Mouse (Mus musculus) myocyte (in vitro differentiated cells): ENCODE measurements around the gene Vti1a. TPM values are rescaled to one million over a fixed set of nuclear protein-coding genes. Genes with fewer than 3 reads are reported as not detected.

Experiments
- H3K27me3 ChIP-seq: one replicate; pipeline ENCODE4 v1.6.1; 2011; ENCODE audit not compliant: control insufficient read depth, insufficient read depth, insufficient read length
- H3K36me3 ChIP-seq: one replicate; pipeline ENCODE4 v1.6.1; 2011; ENCODE audit not compliant: control insufficient read depth, insufficient read depth
- H3K4me2 ChIP-seq: one replicate; pipeline ENCODE4 v1.6.1; 2011; ENCODE audit warnings: low read depth, control low read depth
- H3K4me3 ChIP-seq: one replicate; pipeline ENCODE4 v1.5.1; 2011; ENCODE audit warnings: mild to moderate bottlenecking, control low read depth, moderate library complexity
- H3K79me2 ChIP-seq: one replicate; pipeline ENCODE4 v1.6.1; 2011; ENCODE audit not compliant: control insufficient read depth, insufficient read depth
- H3ac ChIP-seq: one replicate; pipeline ENCODE4 v1.6.1; 2011; ENCODE audit not compliant: control insufficient read depth, insufficient read length
- CEBPB ChIP-seq: IDR thresholded peaks from 2 replicates; pipeline ENCODE4 v1.6.1; 2011; ENCODE audit warnings: mild to moderate bottlenecking, moderate library complexity; ENCODE audit not compliant: poor library complexity, insufficient read depth, severe bottlenecking
- E2F4 ChIP-seq: IDR thresholded peaks from one replicate; pipeline ENCODE4 v1.6.1; 2011; ENCODE audit warnings: mild to moderate bottlenecking, control low read depth, moderate library complexity; ENCODE audit not compliant: insufficient read depth
- MAX ChIP-seq: IDR thresholded peaks from one replicate; pipeline ENCODE4 v1.6.1; 2011; ENCODE audit warnings: low read depth, mild to moderate bottlenecking, control low read depth
- MYOD1 ChIP-seq, 3 experiments: IDR thresholded peaks; one replicate each; pipeline ENCODE4 v1.6.1; 2011; ENCODE audit warnings: control low read depth in 2 of 3, low read depth in 2 of 3, mild to moderate bottlenecking in 2 of 3, moderate library complexity in 1 of 3; ENCODE audit not compliant: insufficient read length in 2 of 3, control insufficient read depth in 1 of 3
- MYOG ChIP-seq, 3 experiments: IDR thresholded peaks; one replicate each; pipeline ENCODE4 v1.6.1; 2011; ENCODE audit warnings: control low read depth in 2 of 3, low read depth in 2 of 3, mild to moderate bottlenecking in 2 of 3; ENCODE audit not compliant: insufficient read length in 2 of 3, control insufficient read depth in 1 of 3, insufficient read depth in 1 of 3
- POLR2A ChIP-seq: IDR thresholded peaks from one replicate; pipeline ENCODE4 v1.6.1; 2011; ENCODE audit warnings: low read depth, mild to moderate bottlenecking, control low read depth, moderate library complexity; ENCODE audit not compliant: insufficient read length
- POLR2AphosphoS2 ChIP-seq: IDR thresholded peaks from one replicate; pipeline ENCODE4 v1.6.1; 2011; ENCODE audit warnings: low read depth, control low read depth; ENCODE audit not compliant: insufficient read length
- REST ChIP-seq: IDR thresholded peaks from one replicate; pipeline ENCODE4 v1.6.1; 2011; ENCODE audit warnings: mild to moderate bottlenecking, control low read depth, moderate library complexity; ENCODE audit not compliant: insufficient read depth, insufficient read length
- SRF ChIP-seq: IDR thresholded peaks from one replicate; pipeline ENCODE4 v1.6.1; 2011; ENCODE audit warnings: low read depth; ENCODE audit not compliant: control insufficient read depth, insufficient read length
- TCF12 ChIP-seq: IDR thresholded peaks from one replicate; pipeline ENCODE4 v1.6.1; 2011; ENCODE audit warnings: mild to moderate bottlenecking, control low read depth; ENCODE audit not compliant: poor library complexity, insufficient read depth, severe bottlenecking
- TCF3 ChIP-seq: IDR thresholded peaks from one replicate; pipeline ENCODE4 v1.6.1; 2011; ENCODE audit warnings: low read depth, control low read depth; ENCODE audit not compliant: insufficient read length
- USF1 ChIP-seq: IDR thresholded peaks from one replicate; pipeline ENCODE4 v1.6.1; 2011; ENCODE audit warnings: low read depth, mild to moderate bottlenecking, control low read depth, moderate library complexity
- polyA plus RNA-seq: library from polyadenylated mRNA; unstranded; fragments of >200 nt; fragmentation: generic; extraction: Trizol; gene quantifications from one replicate; pipeline ENCODE4 v1.2.1, GENCODE M21; 2012; ENCODE audit warnings: missing spikeins

The Vti1a gene
- polyA plus RNA-seq, 1 experiment = 10.5 TPM

GRCm38 (mm10) chr19:55597951-55598350 is 281.9 kb downstream of the Vti1a start:
- H3K36me3 ChIP-seq = no peaks in the 10 kb centered on the region
- TF ChIP-seq TCF12 = no peak
- TF ChIP-seq E2F4 = no peak

GRCm38 (mm10) chr19:55599124-55599523 is 283.0 kb downstream of the Vti1a start:
- H3K27me3 ChIP-seq = no peaks in the 10 kb centered on the region
- H3K4me3 ChIP-seq = no peak overlapping the region
- no peak for TF ChIP-seq POLR2A
- no peak for TF ChIP-seq MAX
- TF ChIP-seq SRF = no peak
- TF ChIP-seq POLR2AphosphoS2 = no peak
- no peak for TF ChIP-seq MYOD1 (IDR thresholded peaks at IDR 0.05; ENCODE audit: control insufficient read depth in 1 of 3, insufficient read length in 2 of 3, low read depth in 2 of 3)
- TF ChIP-seq E2F4 = no peak
- TF ChIP-seq USF1 = no peak
- TF ChIP-seq CEBPB = no peak
- TF ChIP-seq REST = no peak
- peak overlapping the region; percentile 27 for H3K4me2 ChIP-seq
- no peaks in the 10 kb centered on the region for H3K79me2 ChIP-seq
- H3ac ChIP-seq = no peak overlapping the region
- no peaks in the 10 kb centered on the region for H3K36me3 ChIP-seq

More at GRCm38 (mm10) chr19:55597951-55598350, 281.9 kb downstream of the Vti1a start:
- no peaks in the 10 kb centered on the region for H3K27me3 ChIP-seq
- H3K79me2 ChIP-seq = no peaks in the 10 kb centered on the region
- H3K4me3 ChIP-seq = no peak overlapping the region
- H3K4me2 ChIP-seq = no peak overlapping the region
- no peak overlapping the region for H3ac ChIP-seq

- no peaks in the 10 kb centered on the region for H3K79me2 ChIP-seq
- no peak overlapping the region for H3K4me3 ChIP-seq
- TF ChIP-seq TCF3 (no peak), MYOG (IDR thresholded peaks at IDR 0.05; ENCODE audit: control insufficient read depth in 1 of 3, insufficient read depth in 1 of 3, insufficient read length in 2 of 3, low read depth in 2 of 3) (no peak), POLR2A (no peak), CEBPB (no peak), SRF (no peak), TCF12 (no peak), MAX (no peak), MYOD1 (IDR thresholded peaks at IDR 0.05; ENCODE audit: control insufficient read depth in 1 of 3, insufficient read length in 2 of 3, low read depth in 2 of 3) (no peak), REST (no peak), POLR2AphosphoS2 (no peak), USF1 (no peak), E2F4 (no peak)
- H3K27me3 ChIP-seq = no peaks in the 10 kb centered on the region
- no peak overlapping the region for H3K4me2 ChIP-seq
- H3K36me3 ChIP-seq = no peaks in the 10 kb centered on the region
- H3ac ChIP-seq = no peak overlapping the region
Observed at GRCm38 (mm10) chr19:55607725-55608124, 291.6 kb downstream of the Vti1a start.

GRCm38 (mm10) chr19:55608858-55609375 is 292.8 kb downstream of the Vti1a start:
- H3K4me3 ChIP-seq = no peak overlapping the region
- TF ChIP-seq REST (no peak), POLR2A (no peak), USF1 (no peak), MAX (no peak), CEBPB (no peak), MYOG (IDR thresholded peaks at IDR 0.05; ENCODE audit: control insufficient read depth in 1 of 3, insufficient read depth in 1 of 3, insufficient read length in 2 of 3, low read depth in 2 of 3) (no peak), POLR2AphosphoS2 (no peak), TCF3 (no peak), TCF12 (no peak), E2F4 (no peak), SRF (no peak), MYOD1 (IDR thresholded peaks at IDR 0.05; ENCODE audit: control insufficient read depth in 1 of 3, insufficient read length in 2 of 3, low read depth in 2 of 3) (no peak)
- no peak overlapping the region for H3ac ChIP-seq
- H3K27me3 ChIP-seq = no peaks in the 10 kb centered on the region
- no peaks in the 10 kb centered on the region for H3K36me3 ChIP-seq
- H3K4me2 ChIP-seq = no peak overlapping the region
- no peaks in the 10 kb centered on the region for H3K79me2 ChIP-seq

- no peaks in the 10 kb centered on the region for H3K27me3 ChIP-seq
- H3ac ChIP-seq = no peak overlapping the region
- no peak overlapping the region for H3K4me3 ChIP-seq
- no peaks in the 10 kb centered on the region for H3K36me3 ChIP-seq
- H3K4me2 ChIP-seq = no peak overlapping the region
- no peak for TF ChIP-seq MYOD1 (IDR thresholded peaks at IDR 0.05; ENCODE audit: control insufficient read depth in 1 of 3, insufficient read length in 2 of 3, low read depth in 2 of 3)
- no peak for TF ChIP-seq MAX
- no peak for TF ChIP-seq SRF
- no peak for TF ChIP-seq MYOG (IDR thresholded peaks at IDR 0.05; ENCODE audit: control insufficient read depth in 1 of 3, insufficient read depth in 1 of 3, insufficient read length in 2 of 3, low read depth in 2 of 3)
- TF ChIP-seq E2F4 = no peak
- TF ChIP-seq CEBPB = no peak
- no peaks in the 10 kb centered on the region for H3K79me2 ChIP-seq
Observed at GRCm38 (mm10) chr19:55609806-55610205, 293.7 kb downstream of the Vti1a start.
